Mouse (Mus musculus): ENCODE results near the gene H2al1j.

DNA sequence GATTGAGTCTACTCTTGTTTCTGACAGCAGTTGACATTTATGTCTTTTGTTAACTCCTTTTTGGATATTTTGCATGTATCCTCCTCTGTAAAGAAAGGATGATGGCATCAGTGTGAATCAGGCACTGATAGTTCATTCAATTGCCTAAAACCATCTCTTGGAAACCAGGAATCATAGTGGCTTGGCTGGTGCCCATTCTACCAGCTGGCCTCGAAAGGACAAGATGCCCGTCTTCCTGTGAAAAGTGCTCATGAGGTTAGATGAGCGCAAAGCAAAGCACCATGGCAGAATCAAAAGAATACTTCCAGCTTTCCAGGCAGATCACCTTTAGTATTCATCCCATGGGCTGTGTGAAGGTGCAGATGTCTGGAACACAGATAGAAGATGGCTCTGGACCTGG, 19.1 kb downstream of the H2al1j start:
- TF ChIP-seq EP300 (IDR thresholded peaks at IDR 0.05; ENCODE audit: insufficient read depth, low read depth, low read length) = no peak
- TF ChIP-seq CTCF (IDR thresholded peaks at IDR 0.05; ENCODE audit: low read depth, low read length) = no peak
